Mouse (Mus musculus) stomach, postnatal 0 days (tissue): ENCODE results near the gene Tcf20.

Experiments used
- CTCF ChIP-seq: IDR thresholded peaks from 2 replicates; pipeline ENCODE4 v1.5.1; 2016; ENCODE audit warnings: antibody characterized with exemption, low read depth, mild to moderate bottlenecking, moderate library complexity
- EP300 ChIP-seq: optimal IDR thresholded peaks from 2 replicates; pipeline ENCODE3; 2016; ENCODE audit warnings: antibody characterized with exemption

GRCm38 (mm10) chr15:82923531-82923930, 64.1 kb downstream of the Tcf20 start:
- TF ChIP-seq CTCF (no peak), EP300 (no peak)
